Mouse (Mus musculus) T-cell, adult 66 days (primary cell): ENCODE data around the gene Ufm1. TPM values are rescaled to one million over a fixed set of nuclear protein-coding genes. Genes with fewer than 3 reads are reported as not detected.

Experiments used
- total RNA-seq, 2 experiments: library from RNA; stranded (reverse); gene quantifications; 3 replicates in 1 of 2; 4 replicates in 1 of 2; pipeline ENCODE4 v1.2.4; 2023

The Ufm1 gene
- total RNA-seq: 10 to 100 TPM; 52.5 to 53.3 TPM

GRCm38 (mm10) chr3:53863383-53864220, at the start of gene Ufm1:
TSS of gene Ufm1 (minus strand) at chr3:53863830.

GRCm38 (mm10) chr3:53844786-53845185, 18.8 kb downstream of the Ufm1 start, which contains the start of gene Gm10985:
TSS of gene Gm10985 (plus strand) at chr3:53845086.

Other genes with a start within 250 kb of the Ufm1 start
- not detected for gene Frem2, start 206.5 kb downstream of the Ufm1 start, total RNA-seq
- gene Gm10985, start 18.7 kb downstream of the Ufm1 start, total RNA-seq: not detected